Mouse (Mus musculus): ENCODE data around the gene Psmb5.

GRCm38 (mm10) chr14:54629797-54630196 is 12.0 kb upstream of the Psmb5 start:
- TF ChIP-seq CTCF (IDR thresholded peaks at IDR 0.05; ENCODE audit: insufficient read depth, low read depth, low read length) (no peak), POLR2A (IDR thresholded peaks at IDR 0.05; ENCODE audit: insufficient read depth, low read depth, low read length) (no peak)

Data from olfactory bulb, adult 2 months (tissue).